Mouse (Mus musculus) stomach, embryonic 16.5 days (tissue): ENCODE results near the gene Gm11027. TPM values are rescaled to one million over a fixed set of nuclear protein-coding genes. Genes with fewer than 3 reads are reported as not detected.

Experiments
- ATAC-seq: fragments of 200-750 bp; cut with Nextera tagmentation; 2 replicates; pipeline ENCODE4 v1.8.0; 2017; ENCODE audit warnings: moderate number of reproducible peaks, moderate TSS enrichment; ENCODE audit not compliant: insufficient read depth, low FRiP score
- H3K27ac ChIP-seq: fragments of 300-500 bp; sonication (generic); 2 replicates; pipeline ENCODE4 v1.5.1; 2014; ENCODE audit warnings: low read length
- H3K27me3 ChIP-seq: fragments of 300-500 bp; sonication (generic); 2 replicates; pipeline ENCODE4 v1.6.1; 2014; ENCODE audit warnings: low read length, control low read depth, mixed read lengths; ENCODE audit not compliant: control insufficient read depth, insufficient read depth
- H3K36me3 ChIP-seq: fragments of 300-500 bp; sonication (generic); 2 replicates; pipeline ENCODE4 v1.6.1; 2014; ENCODE audit warnings: low read length; ENCODE audit not compliant: control insufficient read depth, insufficient read depth
- H3K4me1 ChIP-seq: fragments of 300-500 bp; sonication (generic); 2 replicates; pipeline ENCODE4 v1.6.1; 2014; ENCODE audit warnings: low read length, control low read depth, mixed read lengths; ENCODE audit not compliant: control insufficient read depth, insufficient read depth
- H3K4me2 ChIP-seq: fragments of 300-500 bp; sonication (generic); 2 replicates; pipeline ENCODE4 v1.6.1; 2014; ENCODE audit warnings: low read depth, low read length, mixed read lengths
- H3K4me3 ChIP-seq: fragments of 300-500 bp; sonication (generic); replicated peaks from 2 replicates; pipeline ENCODE4 v1.5.1; 2014; ENCODE audit warnings: mild to moderate bottlenecking, low read length
- H3K9ac ChIP-seq: fragments of 300-500 bp; sonication (generic); 2 replicates; pipeline ENCODE4 v1.6.1; 2014; ENCODE audit warnings: low read length
- H3K9me3 ChIP-seq: fragments of 300-500 bp; sonication (generic); replicated peaks from 2 replicates; pipeline ENCODE4 v1.6.1; 2016; ENCODE audit warnings: low read length, control low read depth; ENCODE audit not compliant: control insufficient read depth
- WGBS: fragments of 180-500 bp; shearing (Covaris S2); extraction: QIAGEN DNeasy Blood & Tissue Kit; methylation state at CpG from one replicate; pipeline ENCODE4 v1.1.7; 2014; 5-methylcytosine and 5-hydroxymethylcytosine counted together
- polyA plus RNA-seq: library from polyadenylated mRNA; unstranded; fragments of >200 nt; fragmentation: Nextera tagmentation; extraction: Ambion mirVana; gene quantifications from 2 replicates; pipeline ENCODE4 v1.2.1, GENCODE M21; 2015

Gene Gm11027
- polyA plus RNA-seq, 1 experiment from 2014 or later = not detected

DNA sequence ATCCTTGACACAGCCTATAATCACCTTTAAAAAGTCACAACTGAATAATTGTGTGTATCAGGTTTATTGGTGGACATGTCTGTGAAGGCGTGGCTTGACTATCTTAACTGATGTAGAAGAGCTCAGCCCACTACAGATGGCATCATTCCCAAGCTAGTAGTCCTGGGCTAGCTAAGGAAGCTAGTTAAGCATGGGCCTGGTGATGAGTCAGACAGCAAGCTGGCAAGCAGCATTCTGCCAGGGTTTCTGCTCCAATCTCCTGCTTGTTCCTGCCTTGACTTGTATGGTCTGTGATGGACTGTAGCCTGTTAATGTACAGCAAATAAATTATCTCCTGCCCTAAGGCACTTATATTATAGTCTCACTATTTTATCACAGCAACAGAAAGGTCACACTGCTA lies 30.6 kb upstream of the Gm11027 start:
- H3K4me1 ChIP-seq = no peaks in the 10 kb centered on the region
- H3K9me3 ChIP-seq = no peaks in the 10 kb centered on the region
- no peak for ATAC-seq
- H3K4me2 ChIP-seq = no peak overlapping the region
- no peak overlapping the region for H3K4me3 ChIP-seq
- no peak overlapping the region for H3K27ac ChIP-seq
- no peaks in the 10 kb centered on the region for H3K27me3 ChIP-seq
- no peak overlapping the region for H3K9ac ChIP-seq
- 0 out of 2 replicates have a peak, but pooled peaks cover 5% of the 10 kb centered on the region for H3K36me3 ChIP-seq
- WGBS = 83% methylated on average over 1 of the region's 1 CpGs

DNA sequence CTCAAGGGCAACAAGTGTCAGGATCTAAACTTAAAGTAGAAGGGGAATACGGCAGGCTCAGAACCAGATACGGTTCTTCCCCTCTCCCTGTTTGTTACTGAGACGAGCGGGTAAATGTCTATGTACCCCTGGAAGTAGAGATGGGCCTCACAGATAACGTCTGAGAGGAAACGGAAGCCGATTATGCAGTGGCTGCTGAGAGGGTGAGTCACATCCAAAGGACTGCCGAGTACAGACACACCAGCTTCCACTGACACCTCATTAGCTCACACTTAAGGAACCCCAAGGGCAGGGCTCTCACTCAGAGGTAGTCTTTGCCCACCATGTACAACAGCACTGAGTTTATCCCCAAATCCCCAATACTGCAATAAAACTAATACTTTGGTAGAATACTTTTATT lies 20.5 kb upstream of the Gm11027 start:
- H3K36me3 ChIP-seq = no peaks in the 10 kb centered on the region; the same call in 1 of the 2 replicates
- H3K9ac ChIP-seq = no peak overlapping the region
- no peak overlapping the region for H3K27ac ChIP-seq
- no peaks in the 10 kb centered on the region for H3K27me3 ChIP-seq
- H3K4me2 ChIP-seq = no peak overlapping the region
- 66% methylated on average over 8 of the region's 8 CpGs for WGBS
- no peaks in the 10 kb centered on the region for H3K4me1 ChIP-seq
- no peak for ATAC-seq
- H3K9me3 ChIP-seq = no peaks in the 10 kb centered on the region
- H3K4me3 ChIP-seq = no peak overlapping the region

DNA sequence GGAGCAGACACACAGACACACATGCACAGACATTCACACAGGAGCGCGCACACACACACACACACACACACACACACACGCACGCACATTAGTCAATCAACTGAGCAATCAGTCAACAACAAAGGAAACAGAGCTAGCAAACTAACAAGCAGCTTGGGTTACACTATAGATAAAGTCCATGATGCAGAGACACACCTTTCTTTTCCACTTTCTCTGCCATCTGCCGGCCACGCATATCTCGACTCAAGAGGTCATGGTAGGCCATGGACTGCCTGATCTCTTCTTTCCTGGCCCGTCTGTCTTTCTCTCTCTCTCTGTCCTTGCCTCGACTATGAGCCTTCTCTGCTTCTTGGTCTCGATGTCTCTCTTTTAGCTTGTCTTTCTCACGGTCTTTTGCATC lies 19.6 kb upstream of the Gm11027 start:
- H3K4me3 ChIP-seq = no peak overlapping the region
- 82% methylated on average over 11 of the region's 11 CpGs for WGBS
- no peak overlapping the region for H3K4me2 ChIP-seq
- H3K4me1 ChIP-seq = no peaks in the 10 kb centered on the region
- H3K36me3 ChIP-seq = no peaks in the 10 kb centered on the region; the same call in 1 of the 2 replicates
- H3K9ac ChIP-seq = no peak overlapping the region
- H3K27me3 ChIP-seq = no peaks in the 10 kb centered on the region
- no peak for ATAC-seq
- no peaks in the 10 kb centered on the region for H3K9me3 ChIP-seq
- H3K27ac ChIP-seq = no peak overlapping the region

DNA sequence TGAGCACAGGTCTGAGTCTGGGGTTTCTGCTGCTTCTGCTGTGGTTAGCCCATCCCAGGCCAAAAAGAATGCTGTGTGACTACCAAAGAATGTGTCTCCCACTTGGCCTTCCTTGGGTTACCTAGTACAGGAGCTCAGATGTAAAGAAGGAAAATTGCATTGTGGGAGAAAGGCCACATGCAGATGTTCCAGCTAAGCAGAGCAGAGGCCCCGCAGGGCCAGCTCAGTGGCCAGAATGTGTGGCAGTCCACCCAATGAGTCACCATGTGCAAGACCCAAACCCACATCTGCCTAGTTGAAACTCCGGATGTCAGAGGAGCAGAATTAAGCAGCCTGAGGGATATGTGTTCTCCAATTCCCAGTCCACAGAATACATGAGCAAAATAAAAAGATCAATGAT lies 16.9 kb upstream of the Gm11027 start:
- H3K4me1 ChIP-seq = no peaks in the 10 kb centered on the region
- no peaks in the 10 kb centered on the region; the same call in 1 of the 2 replicates for H3K36me3 ChIP-seq
- no peaks in the 10 kb centered on the region for H3K27me3 ChIP-seq
- no peak overlapping the region for H3K4me2 ChIP-seq
- no peak overlapping the region for H3K9ac ChIP-seq
- 74% methylated on average over 2 of the region's 2 CpGs for WGBS
- no peak overlapping the region for H3K4me3 ChIP-seq
- no peaks in the 10 kb centered on the region for H3K9me3 ChIP-seq
- H3K27ac ChIP-seq = no peak overlapping the region
- no peak for ATAC-seq

DNA sequence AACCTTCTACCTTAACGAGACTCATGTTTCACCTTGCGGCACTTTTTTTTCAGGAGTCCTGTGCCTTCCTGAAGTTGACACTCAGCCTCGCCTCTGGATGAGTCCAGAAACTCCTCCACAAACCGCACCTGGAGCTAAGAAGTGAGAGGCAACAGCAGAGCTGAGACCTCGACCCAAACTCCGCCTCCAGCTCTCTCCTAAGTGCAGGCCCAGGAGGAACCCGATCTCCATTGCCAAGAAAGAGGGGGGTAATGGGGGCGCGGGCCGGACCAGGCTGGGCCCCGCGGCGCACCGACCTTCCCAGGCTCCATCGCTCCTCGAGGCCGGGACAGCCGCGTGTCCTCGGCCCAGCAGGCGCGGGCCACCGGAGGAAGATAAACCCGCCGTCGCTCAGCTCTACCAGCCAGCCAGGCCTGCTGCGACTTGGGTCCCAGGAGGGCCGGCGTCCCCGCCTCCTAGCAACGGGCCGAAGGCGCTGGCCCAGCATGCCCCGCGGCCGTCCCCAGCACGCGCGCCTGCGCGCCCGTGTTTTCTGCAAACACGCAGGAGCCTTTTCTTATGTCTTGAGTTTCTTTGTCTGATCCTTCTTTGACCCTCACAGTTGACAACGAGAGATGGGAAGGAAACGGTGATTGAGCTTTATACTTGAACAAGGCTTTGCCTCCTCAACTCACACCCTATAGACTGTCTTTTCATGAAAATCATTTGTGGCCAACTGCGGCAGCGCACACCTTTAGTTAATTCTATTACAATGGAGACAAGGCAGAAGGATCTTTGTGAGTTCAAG lies 12.4 kb upstream of the Gm11027 start, which contains the start of gene Wdr60:
TSS of gene Wdr60 (minus strand) at position 468 of the 787 bp plus-strand sequence.
- Histone ChIP-seq H3K4me1 (no peaks in the 10 kb centered on the region), H3K27ac (peak within 1 kb of the TSS; percentile 87), H3K9me3 (no peaks in the 10 kb centered on the region), H3K36me3 (no peaks in the 10 kb centered on the region), H3K9ac (peak within 1 kb of the TSS; percentile 92), H3K4me3 (peak within 1 kb of the TSS; percentile 84), H3K27me3 (no peaks in the 10 kb centered on the region), H3K4me2 (peak within 1 kb of the TSS; percentile 89)
- WGBS = 3% methylated on average over 47 of the region's 47 CpGs
- ATAC-seq = peak; percentile 99

DNA sequence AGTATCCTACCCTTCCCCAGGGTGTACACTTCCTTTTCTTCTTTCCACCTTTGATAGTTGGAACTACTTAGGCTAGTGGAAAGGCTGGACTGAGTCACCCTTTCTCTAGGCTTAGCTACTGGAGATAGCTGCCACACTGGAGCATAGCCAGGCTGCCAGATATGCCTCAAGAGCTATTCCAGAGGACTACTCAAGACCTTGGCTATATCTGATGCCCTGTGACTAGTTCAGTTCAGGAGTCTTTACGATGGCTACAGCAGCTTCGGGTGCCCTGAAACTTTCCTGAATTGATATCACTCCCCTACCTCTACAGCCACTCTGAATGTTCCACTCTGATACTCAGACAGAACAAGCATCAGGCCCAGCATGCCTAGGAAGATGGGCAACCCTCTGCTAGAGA lies 10.4 kb upstream of the Gm11027 start:
- H3K4me3 ChIP-seq = no peak overlapping the region
- no peak for ATAC-seq
- H3K4me1 ChIP-seq = no peaks in the 10 kb centered on the region
- H3K27ac ChIP-seq = no peak overlapping the region
- 91% methylated on average over 2 of the region's 2 CpGs for WGBS
- H3K36me3 ChIP-seq = no peaks in the 10 kb centered on the region
- H3K27me3 ChIP-seq = no peaks in the 10 kb centered on the region
- H3K9ac ChIP-seq = no peak overlapping the region
- H3K4me2 ChIP-seq = no peak overlapping the region
- H3K9me3 ChIP-seq = no peaks in the 10 kb centered on the region

DNA sequence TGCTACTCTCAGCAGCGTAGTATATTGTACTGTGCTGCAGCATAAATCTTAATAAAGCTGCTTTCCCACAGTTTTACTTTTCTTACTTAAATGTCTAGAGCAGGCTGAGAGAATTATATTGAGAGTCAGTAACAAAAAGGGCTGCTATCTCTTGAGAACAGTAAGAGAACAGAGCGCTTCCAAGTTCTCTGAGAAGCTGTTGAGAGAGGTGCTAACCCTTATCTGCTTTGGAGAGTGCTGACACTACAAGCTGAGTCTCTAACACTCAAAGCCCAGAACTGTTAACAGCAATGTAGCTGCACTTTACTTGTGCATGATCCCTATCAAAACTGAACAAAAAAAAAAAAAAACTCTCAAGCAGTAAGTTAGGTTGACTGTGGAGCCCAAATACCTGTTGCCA lies 9.9 kb upstream of the Gm11027 start:
- Histone ChIP-seq H3K27ac (no peak overlapping the region), H3K9me3 (no peaks in the 10 kb centered on the region), H3K4me1 (no peaks in the 10 kb centered on the region), H3K4me3 (no peak overlapping the region), H3K27me3 (no peaks in the 10 kb centered on the region), H3K9ac (no peak overlapping the region), H3K4me2 (no peak overlapping the region), H3K36me3 (no peaks in the 10 kb centered on the region)
- WGBS = 73% methylated on average over 2 of the region's 2 CpGs
- ATAC-seq = no peak

DNA sequence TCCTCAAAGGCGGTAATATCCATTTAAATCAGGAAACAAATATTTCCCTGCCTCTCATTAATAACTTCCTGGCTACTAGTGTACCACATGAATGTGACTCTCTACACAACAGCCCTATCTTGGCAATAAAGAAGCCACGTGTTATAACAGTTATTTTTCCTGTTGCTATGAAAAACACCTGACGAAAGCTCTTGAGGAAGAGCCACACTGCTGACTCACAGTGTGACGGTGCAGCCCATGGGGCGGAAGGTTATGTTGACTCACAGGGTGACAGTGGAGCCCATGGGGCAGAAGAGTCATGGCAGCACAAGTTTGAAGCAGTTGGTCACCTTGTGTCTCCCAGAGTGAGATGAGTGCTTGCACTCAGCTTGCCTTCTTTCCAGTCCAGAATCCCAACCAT lies 5.7 kb upstream of the Gm11027 start:
- Histone ChIP-seq H3K4me3 (no peak overlapping the region), H3K27me3 (no peaks in the 10 kb centered on the region), H3K4me2 (no peak overlapping the region), H3K27ac (no peak overlapping the region), H3K9ac (no peak overlapping the region), H3K4me1 (0 out of 2 replicates have a peak, but pooled peaks cover 2% of the 10 kb centered on the region), H3K9me3 (no peaks in the 10 kb centered on the region), H3K36me3 (no peaks in the 10 kb centered on the region)
- peak; percentile 21; the same call in 1 of the 2 replicates for ATAC-seq
- 65% methylated on average over 5 of the region's 5 CpGs for WGBS

DNA sequence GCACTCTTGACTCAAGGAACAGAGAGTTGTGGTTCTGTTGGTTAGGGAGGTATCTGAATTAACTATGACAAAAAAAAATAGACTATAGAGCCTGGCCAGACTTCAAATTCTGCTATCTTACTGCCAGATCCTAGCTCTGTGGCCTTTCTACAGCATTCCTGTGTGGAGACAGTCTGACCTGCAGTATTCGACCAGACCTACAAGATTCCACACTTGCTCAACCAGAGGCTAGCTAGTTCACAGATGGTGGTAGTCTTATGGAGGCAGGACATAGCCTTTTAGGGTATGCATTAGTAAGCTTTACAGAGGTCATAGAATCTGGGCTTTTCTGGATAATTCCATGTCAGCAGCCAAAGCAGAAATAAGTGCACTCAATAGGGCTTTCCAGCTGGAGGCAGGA lies 4.6 kb upstream of the Gm11027 start:
- Histone ChIP-seq H3K4me2 (no peak overlapping the region), H3K27me3 (no peaks in the 10 kb centered on the region), H3K4me1 (0 out of 2 replicates have a peak, but pooled peaks cover 2% of the 10 kb centered on the region), H3K4me3 (no peak overlapping the region), H3K27ac (no peak overlapping the region), H3K36me3 (no peaks in the 10 kb centered on the region), H3K9me3 (no peaks in the 10 kb centered on the region), H3K9ac (no peak overlapping the region)
- no peak for ATAC-seq
- 72% methylated on average over 1 of the region's 1 CpGs for WGBS
